In the genomic region with DNA sequence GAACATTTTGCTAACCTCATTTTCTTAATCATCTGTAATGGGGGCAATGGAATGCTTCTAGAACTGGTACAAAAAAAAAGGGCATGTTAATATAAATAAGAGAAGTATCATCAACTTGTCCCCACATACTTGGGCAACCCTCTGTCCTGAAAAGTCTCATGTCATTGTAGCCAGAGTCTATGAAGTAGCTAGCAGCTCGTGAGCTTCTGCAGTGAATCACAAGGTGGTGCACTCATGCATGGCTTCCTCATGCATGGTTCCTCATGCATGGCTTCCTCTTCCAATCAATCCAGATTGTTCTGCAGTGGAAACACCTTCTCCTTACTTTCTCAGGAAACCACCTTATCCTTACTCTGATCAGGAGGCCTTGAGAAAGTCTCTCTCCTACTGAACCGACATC, we compare ENCODE assay signal across 15 mouse cellular contexts.
"Had no signal": no experiment of that assay in that cellular context is flagged by ENCODE, and none has a peak within 500 bp of the region (broad histone marks: within the 10 kb centered on the region; RNA-seq: fewer than 3 reads in every experiment).

No protein-coding gene starts in this region.

- DNase-seq: kidney, adult 2 months; kidney, postnatal 14 days; lung, postnatal 14 days; right cerebral cortex, postnatal 14 days; thymus, postnatal 14 days had no signal

- ATAC-seq: intestine, embryonic 16.5 days; midbrain, embryonic 15.5 days had no signal

- H3K4me3 ChIP-seq: kidney, embryonic 15.5 days; limb, embryonic 10.5 days; lung, embryonic 15.5 days; megakaryocyte, embryonic 14.5 days; midbrain, embryonic 15.5 days; neural tube, embryonic 13.5 days had no signal

- H3K9me3 ChIP-seq: kidney, embryonic 15.5 days; limb, embryonic 10.5 days; lung, embryonic 15.5 days; megakaryocyte, embryonic 14.5 days; midbrain, embryonic 15.5 days; neural tube, embryonic 13.5 days had no signal

- H3K27me3 ChIP-seq: kidney, embryonic 15.5 days; lung, embryonic 15.5 days; megakaryocyte, embryonic 14.5 days; midbrain, embryonic 15.5 days; neural tube, embryonic 13.5 days had no signal

- H3K36me3 ChIP-seq: kidney, embryonic 15.5 days; limb, embryonic 10.5 days; lung, embryonic 15.5 days; midbrain, embryonic 15.5 days; neural tube, embryonic 13.5 days had no signal

- H3K4me1 ChIP-seq: lung, embryonic 15.5 days had no signal

- H3K4me2 ChIP-seq: kidney, embryonic 15.5 days; liver, embryonic 11.5 days; lung, embryonic 15.5 days; midbrain, embryonic 11.5 days; midbrain, embryonic 15.5 days; neural tube, embryonic 13.5 days had no signal

- H3K27ac ChIP-seq: kidney, embryonic 15.5 days; lung, embryonic 15.5 days; stomach, postnatal 0 days had no signal

- H3K9ac ChIP-seq: kidney, embryonic 15.5 days; lung, embryonic 15.5 days; midbrain, embryonic 15.5 days; neural tube, embryonic 13.5 days had no signal
